Comparison of ENCODE assay signal across 15 mouse cellular contexts in the genomic region with DNA sequence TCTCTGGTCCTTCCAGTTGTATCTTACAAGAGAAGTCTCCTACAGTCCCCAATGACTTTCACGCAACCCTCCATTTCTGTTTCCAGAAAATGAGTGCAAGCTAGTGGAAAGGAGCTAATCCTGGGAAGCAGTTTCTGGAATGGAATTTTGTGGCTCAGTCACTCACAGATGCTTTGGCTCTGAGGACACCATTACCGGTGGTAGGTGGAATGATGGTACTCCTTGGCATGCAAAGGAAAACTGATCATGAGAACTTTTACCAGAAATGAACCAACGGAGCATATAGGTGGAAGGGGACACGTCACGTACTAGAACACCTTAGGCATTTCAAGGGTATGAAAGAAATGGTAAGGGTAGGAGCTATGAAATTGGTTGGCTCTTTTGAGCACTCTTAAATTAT.
"Had no signal": no experiment of that assay in that cellular context is flagged by ENCODE, and none has a peak within 500 bp of the region (broad histone marks: within the 10 kb centered on the region; RNA-seq: fewer than 3 reads in every experiment).

No protein-coding gene starts in this region.

- H3K4me2 ChIP-seq: neural tube, embryonic 15.5 days; stomach, embryonic 15.5 days had no signal

- H3K4me1 ChIP-seq: neural tube, embryonic 15.5 days had no signal

- H3K27ac ChIP-seq: neural tube, embryonic 15.5 days; stomach, embryonic 15.5 days; stomach, postnatal 0 days had no signal

- H3K36me3 ChIP-seq: neural tube, embryonic 15.5 days; stomach, embryonic 15.5 days had no signal

- H3K4me3 ChIP-seq: neural tube, embryonic 15.5 days; stomach, embryonic 15.5 days had no signal

- H3K9me3 ChIP-seq: neural tube, embryonic 15.5 days; stomach, embryonic 15.5 days had no signal

- DNase-seq: retina, postnatal 1 day; right cerebral cortex, adult 18-20 months; right cerebral cortex, postnatal 14 days; right cerebral cortex, postnatal 25 days; right cerebral cortex, postnatal 4 days; spleen, adult 18-20 months; thymus, adult 18-20 months; thymus, adult 2 months; thymus, postnatal 14 days; thymus, postnatal 25 days; thymus, postnatal 36 days; thymus, postnatal 4 days had no signal

- H3K27me3 ChIP-seq: neural tube, embryonic 15.5 days; stomach, embryonic 15.5 days had no signal

- H3K9ac ChIP-seq: neural tube, embryonic 15.5 days; stomach, embryonic 15.5 days had no signal
